Mouse (Mus musculus): ENCODE data around the gene Tbc1d5. TPM values are rescaled to one million over a fixed set of nuclear protein-coding genes. Genes with fewer than 3 reads are reported as not detected.
A peak's percentile ranks its signal among the peaks of the same experiment; 100 is the strongest.

The Tbc1d5 gene
- polyA plus RNA-seq, 2 experiments = 2.9 to 3.2 TPM

DNA sequence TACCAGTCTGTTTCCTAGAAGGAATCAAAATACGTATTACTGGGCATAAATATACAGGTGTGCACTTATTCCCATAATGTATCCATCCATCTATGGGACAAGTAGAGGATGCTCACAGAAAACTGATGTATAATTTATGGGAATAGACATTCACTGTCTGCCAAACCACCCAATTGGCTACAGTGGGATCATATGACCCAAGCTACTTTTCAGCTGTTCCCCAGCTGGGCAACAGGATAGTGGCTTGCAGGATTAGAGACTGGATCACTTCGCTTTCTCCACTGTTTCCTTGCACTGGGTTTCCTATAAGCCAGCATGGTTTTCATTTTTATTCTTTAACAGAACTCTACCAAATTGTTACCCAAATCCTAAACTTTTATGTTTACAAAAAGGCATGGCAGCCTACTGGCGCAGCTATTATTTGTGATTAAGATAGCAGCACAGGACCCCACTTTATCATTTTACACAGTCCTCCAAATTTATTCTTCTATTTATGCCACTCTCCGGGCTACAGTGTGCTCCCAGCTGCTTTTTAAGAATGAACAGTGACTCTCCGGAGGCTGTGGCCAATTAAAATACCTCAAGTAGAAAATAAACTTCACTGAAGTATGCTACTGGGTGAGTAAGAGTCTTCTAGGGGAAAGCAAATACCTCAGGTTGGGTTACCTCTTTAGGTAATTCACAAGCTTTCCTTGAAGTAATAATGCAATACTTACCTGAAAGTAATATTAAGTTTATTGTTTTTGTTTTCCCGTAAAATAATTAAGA, 270.4 kb downstream of the Tbc1d5 start:
- H3K4me3 ChIP-seq (ENCODE audit: insufficient read depth in 1 of 2, low read depth in 2 of 2, low read length in 2 of 2) = no peak overlapping the region
- no peaks in the 10 kb centered on the region for H3K9me3 ChIP-seq (ENCODE audit: control insufficient read depth, low read length)
- H3K9ac ChIP-seq (replicated peaks) = no peak overlapping the region
- no peaks in the 10 kb centered on the region for H3K36me3 ChIP-seq (replicated peaks; ENCODE audit: control insufficient read depth, insufficient read depth, low read depth)
- H3K27ac ChIP-seq = no peak overlapping the region
- 75% methylated on average over 6 of the region's 6 CpGs for WGBS (ENCODE audit: insufficient replicate concordance)
- no peak overlapping the region for H3K4me2 ChIP-seq (ENCODE audit: low read depth)
- peaks cover 0 to 2% of the 10 kb centered on the region in 2 experiments; a peak in 2 of 4 replicates for H3K4me1 ChIP-seq (replicated peaks; ENCODE audit: control insufficient read depth in 2 of 2, insufficient read depth in 2 of 2, low read length in 1 of 2)
- no peaks in the 10 kb centered on the region for H3K27me3 ChIP-seq (ENCODE audit: control insufficient read depth, insufficient read depth, low read length)
- DNase-seq (ENCODE audit: low read depth in 3 of 3, low spot score in 3 of 3) = no peak
- no peak for ATAC-seq (ENCODE audit: insufficient read depth)
- no peak for TF ChIP-seq CTCF (IDR thresholded peaks at IDR 0.05; ENCODE audit: low read depth)
- TF ChIP-seq EP300 (IDR thresholded peaks at IDR 0.05; ENCODE audit: low read depth) = no peak

DNA sequence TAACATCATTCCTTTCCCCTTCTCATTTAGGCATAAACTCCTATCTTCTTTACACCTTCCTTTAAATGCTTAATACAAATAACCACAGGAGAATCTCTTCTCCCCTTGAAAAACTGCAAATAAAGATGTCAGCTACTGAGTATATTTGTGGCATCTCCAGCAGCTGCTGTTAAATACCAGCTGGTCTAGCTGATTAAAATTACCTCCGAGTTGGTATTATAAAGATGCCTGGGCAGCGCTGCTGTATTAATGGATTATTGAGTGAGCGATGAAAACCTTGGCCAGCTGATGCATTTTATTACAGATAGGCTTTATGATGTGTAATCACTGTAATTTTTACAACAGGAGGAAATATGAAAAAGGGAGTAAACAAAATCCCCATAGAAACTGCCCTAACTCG, 271.0 kb downstream of the Tbc1d5 start:
- H3K36me3 ChIP-seq (replicated peaks; ENCODE audit: control insufficient read depth, insufficient read depth, low read depth) = no peaks in the 10 kb centered on the region
- TF ChIP-seq EP300 (IDR thresholded peaks at IDR 0.05; ENCODE audit: low read depth) (no peak), CTCF (IDR thresholded peaks at IDR 0.05; ENCODE audit: low read depth) (no peak)
- H3K4me3 ChIP-seq (ENCODE audit: insufficient read depth in 1 of 2, low read depth in 2 of 2, low read length in 2 of 2) = no peak overlapping the region
- H3K4me1 ChIP-seq (replicated peaks; ENCODE audit: control insufficient read depth in 2 of 2, insufficient read depth in 2 of 2, low read length in 1 of 2) = peaks cover 0 to 2% of the 10 kb centered on the region in 2 experiments; a peak in 2 of 4 replicates
- no peak for ATAC-seq (ENCODE audit: insufficient read depth)
- H3K9ac ChIP-seq (replicated peaks) = no peak overlapping the region
- no peaks in the 10 kb centered on the region for H3K27me3 ChIP-seq (ENCODE audit: control insufficient read depth, insufficient read depth, low read length)
- no peaks in the 10 kb centered on the region for H3K9me3 ChIP-seq (ENCODE audit: control insufficient read depth, low read length)
- no peak for DNase-seq (ENCODE audit: low read depth in 3 of 3, low spot score in 3 of 3)
- H3K27ac ChIP-seq = no peak overlapping the region
- WGBS (ENCODE audit: insufficient replicate concordance) = 68% methylated on average over 4 of the region's 4 CpGs
- no peak overlapping the region for H3K4me2 ChIP-seq (ENCODE audit: low read depth)

DNA sequence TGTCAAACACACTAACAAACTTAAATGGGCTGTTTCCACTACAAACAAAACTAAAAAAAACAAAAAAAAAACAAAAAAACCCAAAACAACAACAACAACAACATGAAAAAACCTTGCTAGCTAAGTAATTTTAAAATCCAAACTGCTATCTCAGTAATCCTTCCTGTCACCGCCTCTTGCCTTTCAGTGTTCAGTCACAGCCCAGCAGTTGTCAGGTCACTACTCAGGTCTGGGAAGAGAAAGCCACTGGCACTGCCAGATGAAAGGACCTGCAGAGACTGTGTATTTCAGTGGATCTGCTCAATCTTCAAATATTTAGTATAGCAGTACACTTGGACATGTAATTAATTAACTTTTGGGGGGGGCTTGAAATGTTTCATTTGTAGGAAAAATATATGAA, 272.5 kb downstream of the Tbc1d5 start:
- ATAC-seq (ENCODE audit: insufficient read depth) = no peak
- Histone ChIP-seq H3K4me2 (ENCODE audit: low read depth) (no peak overlapping the region), H3K9ac (replicated peaks) (no peak overlapping the region), H3K27me3 (ENCODE audit: control insufficient read depth, insufficient read depth, low read length) (no peaks in the 10 kb centered on the region), H3K4me3 (ENCODE audit: insufficient read depth in 1 of 2, low read depth in 2 of 2, low read length in 2 of 2) (no peak overlapping the region), H3K4me1 (replicated peaks; ENCODE audit: control insufficient read depth in 2 of 2, insufficient read depth in 2 of 2, low read length in 1 of 2) (peaks cover 0 to 2% of the 10 kb centered on the region in 2 experiments; a peak in 2 of 4 replicates), H3K27ac (no peak overlapping the region), H3K9me3 (ENCODE audit: control insufficient read depth, low read length) (no peaks in the 10 kb centered on the region), H3K36me3 (replicated peaks; ENCODE audit: control insufficient read depth, insufficient read depth, low read depth) (no peaks in the 10 kb centered on the region)
- TF ChIP-seq CTCF (IDR thresholded peaks at IDR 0.05; ENCODE audit: low read depth) (no peak), EP300 (IDR thresholded peaks at IDR 0.05; ENCODE audit: low read depth) (no peak)
- DNase-seq (ENCODE audit: low read depth in 3 of 3, low spot score in 3 of 3) = no peak
- WGBS (ENCODE audit: insufficient replicate concordance) = 85% methylated on average over 1 of the region's 1 CpGs

DNA sequence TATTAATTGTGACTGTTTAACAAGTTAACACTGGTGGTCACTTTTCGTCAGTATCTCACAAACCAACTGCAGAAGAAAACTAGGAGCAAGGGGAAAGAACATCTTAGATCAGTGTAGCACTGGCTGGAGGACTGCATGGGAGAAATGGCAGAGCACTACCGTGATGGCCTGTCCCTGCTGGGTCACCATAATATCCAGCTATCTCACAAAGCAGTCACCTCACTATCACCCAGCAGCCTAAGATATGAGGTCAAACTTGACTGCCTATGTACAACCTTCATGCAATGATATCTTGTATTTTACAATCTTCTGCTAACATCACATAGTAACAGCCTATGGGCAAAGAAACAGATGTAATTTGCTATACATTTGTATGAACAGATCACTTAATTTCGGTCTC, 274.7 kb downstream of the Tbc1d5 start:
- Histone ChIP-seq H3K4me2 (ENCODE audit: low read depth) (no peak overlapping the region), H3K27ac (no peak overlapping the region), H3K27me3 (ENCODE audit: control insufficient read depth, insufficient read depth, low read length) (no peaks in the 10 kb centered on the region), H3K4me3 (ENCODE audit: insufficient read depth in 1 of 2, low read depth in 2 of 2, low read length in 2 of 2) (no peak overlapping the region), H3K4me1 (replicated peaks; ENCODE audit: control insufficient read depth in 2 of 2, insufficient read depth in 2 of 2, low read length in 1 of 2) (peaks cover 0 to 2% of the 10 kb centered on the region in 2 experiments; a peak in 2 of 4 replicates), H3K36me3 (replicated peaks; ENCODE audit: control insufficient read depth, insufficient read depth, low read depth) (no peaks in the 10 kb centered on the region), H3K9ac (replicated peaks) (no peak overlapping the region), H3K9me3 (ENCODE audit: control insufficient read depth, low read length) (no peaks in the 10 kb centered on the region)
- WGBS (ENCODE audit: insufficient replicate concordance) = 47% methylated on average over 3 of the region's 3 CpGs
- TF ChIP-seq EP300 (IDR thresholded peaks at IDR 0.05; ENCODE audit: low read depth) (no peak), CTCF (IDR thresholded peaks at IDR 0.05; ENCODE audit: low read depth) (no peak)
- ATAC-seq (ENCODE audit: insufficient read depth) (peak; percentile 69), DNase-seq (ENCODE audit: low read depth in 3 of 3, low spot score in 3 of 3) (peak; percentile 4 to 10 (median 7))

DNA sequence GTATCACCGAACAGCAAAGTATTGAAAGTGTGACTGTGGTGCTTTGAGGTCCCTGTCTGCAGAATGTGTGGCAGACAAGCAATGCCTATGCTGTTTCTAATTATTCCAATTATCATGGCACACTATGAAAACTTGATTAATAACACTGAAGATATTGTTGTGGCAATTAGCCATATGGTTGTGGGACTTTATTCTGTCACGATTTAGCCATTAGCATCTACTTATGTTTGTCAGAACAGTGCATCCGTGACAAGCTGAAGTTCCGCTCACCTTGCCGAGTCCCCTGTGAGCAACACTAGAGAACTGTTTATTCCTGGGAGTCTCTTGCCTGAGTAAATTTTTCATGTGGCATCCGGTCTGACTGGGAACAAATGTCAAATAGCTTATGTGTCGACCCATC, 281.3 kb downstream of the Tbc1d5 start:
- no peak for TF ChIP-seq CTCF (IDR thresholded peaks at IDR 0.05; ENCODE audit: low read depth)
- no peak for DNase-seq (ENCODE audit: low read depth in 3 of 3, low spot score in 3 of 3)
- whole genome bisulfite sequencing (ENCODE audit: insufficient replicate concordance) = 78% methylated on average over 7 of the region's 7 CpGs

More for the DNA sequence above, 281.3 kb downstream of the Tbc1d5 start:
- H3K4me2 ChIP-seq (ENCODE audit: low read depth) = no peak overlapping the region
- no peaks in the 10 kb centered on the region for H3K4me1 ChIP-seq (replicated peaks; ENCODE audit: control insufficient read depth in 2 of 2, insufficient read depth in 2 of 2, low read length in 1 of 2)
- no peak overlapping the region for H3K27ac ChIP-seq
- no peak overlapping the region for H3K9ac ChIP-seq (replicated peaks)
- H3K4me3 ChIP-seq (ENCODE audit: insufficient read depth in 1 of 2, low read depth in 2 of 2, low read length in 2 of 2) = no peak overlapping the region
- no peak for ATAC-seq (ENCODE audit: insufficient read depth)
- no peaks in the 10 kb centered on the region for H3K36me3 ChIP-seq (replicated peaks; ENCODE audit: control insufficient read depth, insufficient read depth, low read depth)
- no peaks in the 10 kb centered on the region for H3K9me3 ChIP-seq (ENCODE audit: control insufficient read depth, low read length)
- H3K27me3 ChIP-seq (ENCODE audit: control insufficient read depth, insufficient read depth, low read length) = no peaks in the 10 kb centered on the region
